Mouse (Mus musculus): ENCODE data around the gene Sipa1l2. TPM values are rescaled to one million over a fixed set of nuclear protein-coding genes. Genes with fewer than 3 reads are reported as not detected.

Gene Sipa1l2
- polyA plus RNA-seq, 1 experiment from 2014 or later = 14.1 TPM

DNA sequence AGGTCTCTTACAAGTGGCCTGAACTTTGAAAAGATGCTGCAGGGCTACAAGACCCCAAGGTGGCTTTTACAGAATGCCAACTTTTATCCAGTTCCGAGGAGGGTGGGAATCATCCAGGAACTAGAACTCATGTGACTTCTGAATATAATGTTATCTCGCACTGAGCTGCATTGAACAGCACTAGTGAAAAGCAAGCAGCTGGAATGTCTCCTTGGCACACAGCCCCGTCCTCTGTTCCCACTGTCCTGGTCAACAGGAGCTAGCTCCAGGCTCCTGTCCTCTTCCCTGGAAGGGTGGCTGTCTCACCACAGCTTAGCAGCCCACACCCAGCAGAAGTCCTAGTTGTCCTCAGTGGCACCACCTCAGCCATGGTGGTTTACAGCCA is 124.4 kb downstream of the Sipa1l2 start:
- H3K4me2 ChIP-seq = no peak overlapping the region
- 89% methylated on average over 3 of the region's 3 CpGs for WGBS
- 0 out of 2 replicates have a peak, but pooled peaks cover 3% of the 10 kb centered on the region for H3K4me1 ChIP-seq (ENCODE audit: control insufficient read depth, insufficient read depth, low read length)
- peaks cover 6% of the 10 kb centered on the region; the same call in 1 of the 2 replicates for H3K36me3 ChIP-seq (ENCODE audit: control insufficient read depth, insufficient read depth, low read length)
- ATAC-seq (ENCODE audit: low FRiP score) = no peak
- no peak overlapping the region for H3K4me3 ChIP-seq (ENCODE audit: low read depth, low read length)
- H3K9ac ChIP-seq (ENCODE audit: low read length) = no peak overlapping the region
- no peak for DNase-seq (ENCODE audit: low spot score, missing footprints)
- no peaks in the 10 kb centered on the region for H3K9me3 ChIP-seq (ENCODE audit: control insufficient read depth, low read length)
- H3K27ac ChIP-seq (ENCODE audit: low read depth, low read length) = no peak overlapping the region
- H3K27me3 ChIP-seq (ENCODE audit: control insufficient read depth, insufficient read depth, low read length) = no peaks in the 10 kb centered on the region

DNA sequence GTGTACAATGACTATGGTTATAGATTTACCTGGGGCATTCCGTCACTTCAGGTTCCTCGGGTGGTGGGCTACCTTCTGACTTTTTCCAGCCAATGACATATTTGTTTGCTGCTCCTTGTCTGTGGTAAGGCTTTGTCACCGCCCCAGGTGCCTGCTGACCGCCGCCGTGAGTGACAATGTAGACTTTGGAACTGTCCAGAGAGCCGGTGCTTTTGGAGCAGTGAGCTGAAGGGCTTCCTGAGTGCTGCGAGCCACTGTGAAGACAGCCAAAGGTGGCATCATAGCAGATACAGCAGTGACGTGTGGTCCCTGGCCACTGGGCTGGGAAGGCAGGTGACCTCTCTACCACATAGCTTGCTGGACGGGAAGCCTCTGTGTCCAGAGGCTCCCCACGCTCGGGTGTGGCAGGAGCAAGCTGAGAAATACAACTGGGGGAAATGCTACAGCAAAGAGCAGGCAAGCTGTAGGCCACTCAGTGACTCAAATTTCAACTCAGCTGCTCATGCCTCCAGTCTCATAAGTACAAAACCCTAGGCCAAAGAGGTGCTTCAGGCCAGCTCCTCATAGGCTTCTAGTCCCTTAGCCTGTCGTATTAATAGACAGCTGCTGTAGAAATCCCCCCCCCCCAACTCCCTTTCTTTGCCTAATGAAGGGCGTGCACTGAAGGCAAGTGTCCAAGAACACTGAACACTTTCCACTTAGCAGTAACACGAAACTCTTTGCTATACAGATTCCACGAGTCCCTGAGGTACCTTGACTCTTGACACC is 125.0 kb downstream of the Sipa1l2 start:
- H3K4me3 ChIP-seq (ENCODE audit: low read depth, low read length) = no peak overlapping the region
- H3K4me1 ChIP-seq (ENCODE audit: control insufficient read depth, insufficient read depth, low read length) = 0 out of 2 replicates have a peak, but pooled peaks cover 3% of the 10 kb centered on the region
- WGBS = 89% methylated on average over 16 of the region's 16 CpGs
- H3K9me3 ChIP-seq (ENCODE audit: control insufficient read depth, low read length) = no peaks in the 10 kb centered on the region
- no peak overlapping the region for H3K27ac ChIP-seq (ENCODE audit: low read depth, low read length)
- no peak overlapping the region for H3K9ac ChIP-seq (ENCODE audit: low read length)
- peaks cover 6% of the 10 kb centered on the region; the same call in 1 of the 2 replicates for H3K36me3 ChIP-seq (ENCODE audit: control insufficient read depth, insufficient read depth, low read length)
- H3K27me3 ChIP-seq (ENCODE audit: control insufficient read depth, insufficient read depth, low read length) = no peaks in the 10 kb centered on the region
- ATAC-seq (ENCODE audit: low FRiP score) (no peak), DNase-seq (ENCODE audit: low spot score, missing footprints) (no peak)
- no peak overlapping the region for H3K4me2 ChIP-seq

DNA sequence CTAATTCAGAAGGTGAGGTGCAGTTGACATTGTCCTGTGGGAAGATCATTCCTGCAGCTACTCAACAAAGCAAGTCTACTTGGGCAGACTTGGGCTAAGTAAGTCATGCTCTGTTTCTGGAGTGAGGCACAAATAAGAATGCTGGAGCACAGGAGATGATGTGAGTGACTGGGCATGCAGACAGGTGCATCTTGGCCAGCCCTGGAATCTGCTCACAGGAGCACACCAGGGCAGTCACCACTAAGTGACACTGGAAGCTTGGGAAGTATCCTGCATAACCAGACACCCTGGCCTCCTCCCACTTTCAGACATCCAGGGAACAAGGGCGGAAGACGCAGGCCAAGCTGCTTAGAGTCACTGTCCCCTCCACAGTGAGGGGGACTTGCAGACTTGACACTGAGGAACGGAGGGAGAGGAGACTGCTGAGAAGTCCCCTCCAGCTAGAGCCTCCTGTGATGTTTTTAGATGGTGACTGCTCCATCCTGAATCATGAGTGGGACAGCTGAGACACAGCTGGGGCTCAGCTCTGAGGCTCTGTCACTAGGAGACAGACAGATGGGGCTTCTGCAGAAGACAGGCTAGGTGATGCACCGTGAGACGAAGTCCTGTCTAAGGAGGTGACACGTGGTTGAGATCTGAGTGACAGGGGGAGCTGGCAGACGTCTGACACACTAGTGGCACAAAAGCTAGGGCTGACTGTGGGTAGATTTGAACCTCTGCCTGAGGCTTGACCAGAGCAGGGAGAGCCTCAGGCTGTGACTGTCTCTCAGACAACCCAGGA is 134.1 kb downstream of the Sipa1l2 start:
- WGBS = 84% methylated on average over 7 of the region's 7 CpGs

DNA sequence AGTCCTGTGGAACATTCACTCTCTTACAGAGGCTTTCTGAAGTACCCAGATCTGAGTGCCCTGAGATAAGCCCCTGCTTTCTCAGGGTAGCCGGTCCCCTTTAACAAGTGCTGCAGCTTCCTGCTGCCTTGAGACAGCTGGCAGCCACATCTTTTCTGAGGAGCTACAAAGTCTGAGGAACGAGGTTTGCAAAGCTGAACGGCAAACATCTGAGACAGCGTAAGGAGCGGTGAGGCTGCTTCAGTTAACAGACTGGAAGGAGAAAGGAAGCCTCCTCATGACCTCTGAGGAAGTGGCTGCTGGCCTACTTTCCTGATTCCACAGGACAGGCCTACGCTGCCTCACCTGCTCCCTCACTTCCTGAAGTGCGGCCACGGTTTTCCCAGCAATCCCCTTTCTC is 135.5 kb downstream of the Sipa1l2 start:
- no peak overlapping the region for H3K27ac ChIP-seq (ENCODE audit: low read depth, low read length)
- 0 out of 2 replicates have a peak, but pooled peaks cover 4% of the 10 kb centered on the region for H3K36me3 ChIP-seq (ENCODE audit: control insufficient read depth, insufficient read depth, low read length)

More for the DNA sequence above, 134.1 kb downstream of the Sipa1l2 start:
- ATAC-seq (ENCODE audit: low FRiP score) (no peak), DNase-seq (ENCODE audit: low spot score, missing footprints) (no peak)
- no peak overlapping the region for H3K9ac ChIP-seq (ENCODE audit: low read length)
- H3K9me3 ChIP-seq (ENCODE audit: control insufficient read depth, low read length) = no peaks in the 10 kb centered on the region
- no peak overlapping the region for H3K4me2 ChIP-seq
- 0 out of 2 replicates have a peak, but pooled peaks cover 4% of the 10 kb centered on the region for H3K36me3 ChIP-seq (ENCODE audit: control insufficient read depth, insufficient read depth, low read length)
- no peaks in the 10 kb centered on the region for H3K27me3 ChIP-seq (ENCODE audit: control insufficient read depth, insufficient read depth, low read length)
- no peak overlapping the region for H3K27ac ChIP-seq (ENCODE audit: low read depth, low read length)
- 0 out of 2 replicates have a peak, but pooled peaks cover 3% of the 10 kb centered on the region for H3K4me1 ChIP-seq (ENCODE audit: control insufficient read depth, insufficient read depth, low read length)
- H3K4me3 ChIP-seq (ENCODE audit: low read depth, low read length) = no peak overlapping the region

DNA sequence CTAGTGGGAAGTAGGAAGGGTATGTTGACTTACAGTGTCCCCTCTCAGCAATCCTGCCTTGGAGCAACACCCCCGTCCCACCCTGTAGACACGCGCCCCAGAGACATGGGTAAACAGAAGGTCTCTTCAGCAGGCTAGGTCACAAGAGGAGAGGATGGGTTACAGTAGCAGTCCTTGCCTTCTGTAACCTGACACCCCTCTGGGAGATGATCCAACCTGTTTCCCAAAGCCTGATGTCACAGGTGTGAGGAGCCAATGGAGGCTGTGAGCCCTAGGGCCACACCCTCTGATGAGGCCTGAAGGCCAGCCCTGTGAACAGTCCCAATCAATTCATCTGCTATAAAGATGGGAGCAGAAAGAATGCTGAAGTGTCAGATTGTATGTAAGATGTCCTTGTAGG is 138.3 kb downstream of the Sipa1l2 start:
- Histone ChIP-seq H3K4me3 (ENCODE audit: low read depth, low read length) (no peak overlapping the region), H3K9ac (ENCODE audit: low read length) (no peak overlapping the region), H3K4me2 (no peak overlapping the region), H3K9me3 (ENCODE audit: control insufficient read depth, low read length) (no peaks in the 10 kb centered on the region), H3K36me3 (ENCODE audit: control insufficient read depth, insufficient read depth, low read length) (0 out of 2 replicates have a peak, but pooled peaks cover 4% of the 10 kb centered on the region), H3K4me1 (ENCODE audit: control insufficient read depth, insufficient read depth, low read length) (peaks cover 22% of the 10 kb centered on the region), H3K27ac (ENCODE audit: low read depth, low read length) (no peak overlapping the region), H3K27me3 (ENCODE audit: control insufficient read depth, insufficient read depth, low read length) (no peaks in the 10 kb centered on the region)
- WGBS = 91% methylated on average over 3 of the region's 3 CpGs
- ATAC-seq (ENCODE audit: low FRiP score) (no peak), DNase-seq (ENCODE audit: low spot score, missing footprints) (no peak)

More for the DNA sequence above, 135.5 kb downstream of the Sipa1l2 start:
- peak overlapping the region; percentile 6; the same call in 1 of the 2 replicates for H3K9ac ChIP-seq (ENCODE audit: low read length)
- WGBS = 81% methylated on average over 8 of the region's 8 CpGs
- H3K4me2 ChIP-seq = no peak overlapping the region
- DNase-seq (ENCODE audit: low spot score, missing footprints) = no peak
- ATAC-seq (ENCODE audit: low FRiP score) = no peak
- no peaks in the 10 kb centered on the region for H3K27me3 ChIP-seq (ENCODE audit: control insufficient read depth, insufficient read depth, low read length)
- H3K9me3 ChIP-seq (ENCODE audit: control insufficient read depth, low read length) = no peaks in the 10 kb centered on the region
- H3K4me3 ChIP-seq (ENCODE audit: low read depth, low read length) = no peak overlapping the region
- H3K4me1 ChIP-seq (ENCODE audit: control insufficient read depth, insufficient read depth, low read length) = peaks cover 9% of the 10 kb centered on the region; the same call in 1 of the 2 replicates

DNA sequence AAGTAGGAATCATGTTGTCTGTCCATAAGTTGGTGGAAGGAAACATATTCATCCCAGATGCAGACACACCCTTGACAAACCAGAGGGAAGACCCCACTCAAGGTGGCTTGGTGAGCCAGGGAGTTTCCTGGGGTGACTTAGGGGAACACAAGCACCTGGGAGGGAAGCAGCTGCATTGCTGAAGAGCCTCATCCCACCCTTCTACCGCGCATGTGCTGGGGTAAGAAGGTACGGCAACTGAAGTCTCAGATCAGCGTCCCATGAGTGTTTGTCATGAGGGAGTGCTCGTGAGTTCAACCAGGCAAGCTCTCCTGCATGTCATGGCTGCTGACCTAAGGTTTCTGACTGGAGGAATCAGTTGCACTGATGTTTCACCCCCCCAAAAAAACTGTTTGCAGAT is 138.8 kb downstream of the Sipa1l2 start:
- Histone ChIP-seq H3K27me3 (ENCODE audit: control insufficient read depth, insufficient read depth, low read length) (no peaks in the 10 kb centered on the region), H3K9me3 (ENCODE audit: control insufficient read depth, low read length) (no peaks in the 10 kb centered on the region), H3K4me2 (no peak overlapping the region), H3K36me3 (ENCODE audit: control insufficient read depth, insufficient read depth, low read length) (0 out of 2 replicates have a peak, but pooled peaks cover 4% of the 10 kb centered on the region), H3K27ac (ENCODE audit: low read depth, low read length) (no peak overlapping the region), H3K4me3 (ENCODE audit: low read depth, low read length) (no peak overlapping the region), H3K4me1 (ENCODE audit: control insufficient read depth, insufficient read depth, low read length) (peaks cover 22% of the 10 kb centered on the region), H3K9ac (ENCODE audit: low read length) (no peak overlapping the region)
- DNase-seq (ENCODE audit: low spot score, missing footprints) = no peak
- 89% methylated on average over 5 of the region's 5 CpGs for WGBS
- no peak for ATAC-seq (ENCODE audit: low FRiP score)

DNA sequence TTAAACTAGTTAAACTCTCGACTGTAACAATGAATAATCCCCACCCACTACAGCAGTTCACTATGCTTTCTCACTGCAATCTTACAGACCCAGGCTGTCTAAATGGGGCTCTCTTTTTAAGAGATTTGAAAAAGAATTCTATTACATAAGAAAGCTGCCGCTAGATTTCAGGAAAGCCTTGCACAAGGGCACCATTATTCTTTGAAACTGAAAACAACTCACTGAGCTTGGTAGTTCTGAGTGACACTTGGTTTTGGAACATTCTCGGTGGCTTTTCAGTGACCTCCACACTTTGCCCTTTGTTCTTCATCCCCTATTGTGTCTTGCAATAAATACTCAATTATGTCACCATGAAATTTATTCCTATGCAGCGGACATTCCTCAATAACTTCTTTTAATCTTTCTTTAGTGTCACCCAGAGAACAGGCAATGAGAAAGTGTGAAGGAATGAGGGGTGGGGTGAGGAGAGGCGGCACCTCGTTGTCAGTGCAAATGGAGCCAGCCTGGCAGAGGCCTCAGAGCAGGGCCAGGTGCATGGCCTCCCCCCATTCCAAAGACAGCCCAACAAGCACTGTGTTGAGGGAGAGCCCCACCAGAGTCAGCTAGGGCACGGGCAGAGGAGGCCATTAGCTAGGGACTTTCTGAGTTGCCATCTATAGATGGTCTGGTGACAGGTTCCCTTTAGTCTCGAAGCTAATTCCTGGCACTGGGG is 140.5 kb downstream of the Sipa1l2 start:
- H3K27ac ChIP-seq (ENCODE audit: low read depth, low read length) = peak overlapping the region; percentile 2
- no peak overlapping the region for H3K4me2 ChIP-seq
- no peak overlapping the region for H3K9ac ChIP-seq (ENCODE audit: low read length)
- DNase-seq (ENCODE audit: low spot score, missing footprints) = peak; percentile 89
- peaks cover 19% of the 10 kb centered on the region for H3K4me1 ChIP-seq (ENCODE audit: control insufficient read depth, insufficient read depth, low read length)
- peak; percentile 86 for ATAC-seq (ENCODE audit: low FRiP score)
- H3K36me3 ChIP-seq (ENCODE audit: control insufficient read depth, insufficient read depth, low read length) = no peaks in the 10 kb centered on the region
- no peak overlapping the region for H3K4me3 ChIP-seq (ENCODE audit: low read depth, low read length)
- WGBS = 20% methylated on average over 8 of the region's 8 CpGs
- no peaks in the 10 kb centered on the region for H3K27me3 ChIP-seq (ENCODE audit: control insufficient read depth, insufficient read depth, low read length)
- H3K9me3 ChIP-seq (ENCODE audit: control insufficient read depth, low read length) = no peaks in the 10 kb centered on the region

DNA sequence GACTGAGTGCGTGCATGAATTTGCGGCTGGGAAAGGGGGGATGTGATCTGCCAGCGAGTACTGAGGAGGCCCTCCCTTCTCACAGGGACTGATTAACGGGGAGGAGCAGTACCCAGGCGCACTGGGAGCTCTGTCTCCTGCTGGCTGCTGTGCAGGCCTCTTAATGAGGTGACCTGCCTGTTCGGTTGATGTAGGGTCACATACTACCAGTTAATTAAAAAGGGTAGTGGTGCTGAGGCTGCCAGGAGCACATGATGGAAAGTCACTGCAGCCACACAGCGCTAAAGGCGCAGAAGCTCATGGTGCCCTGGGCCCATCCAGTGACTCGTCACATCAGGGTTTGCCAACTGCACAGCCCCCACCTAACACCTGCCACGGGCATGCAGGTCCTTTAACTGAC is 145.7 kb downstream of the Sipa1l2 start:
- no peak overlapping the region for H3K4me2 ChIP-seq
- ATAC-seq (ENCODE audit: low FRiP score) = peak; percentile 57; the same call in 1 of the 2 replicates
- DNase-seq (ENCODE audit: low spot score, missing footprints) = no peak
- H3K9me3 ChIP-seq (ENCODE audit: control insufficient read depth, low read length) = no peaks in the 10 kb centered on the region
- WGBS = 57% methylated on average over 10 of the region's 10 CpGs
- no peak overlapping the region for H3K4me3 ChIP-seq (ENCODE audit: low read depth, low read length)
- no peak overlapping the region for H3K9ac ChIP-seq (ENCODE audit: low read length)
- H3K27ac ChIP-seq (ENCODE audit: low read depth, low read length) = no peak overlapping the region
- H3K4me1 ChIP-seq (ENCODE audit: control insufficient read depth, insufficient read depth, low read length) = peaks cover 18% of the 10 kb centered on the region
- H3K27me3 ChIP-seq (ENCODE audit: control insufficient read depth, insufficient read depth, low read length) = no peaks in the 10 kb centered on the region
- H3K36me3 ChIP-seq (ENCODE audit: control insufficient read depth, insufficient read depth, low read length) = 0 out of 2 replicates have a peak, but pooled peaks cover 4% of the 10 kb centered on the region

All from midbrain, embryonic 11.5 days (tissue).